Mouse (Mus musculus): Measurements from ENCODE around the gene Tmem19.

- TF ChIP-seq CTCF (IDR thresholded peaks at IDR 0.05; ENCODE audit: borderline replicate concordance, insufficient read depth, low read depth, low read length) (no peak), POLR2A (IDR thresholded peaks at IDR 0.05; ENCODE audit: borderline replicate concordance, insufficient read depth, low read length) (no peak)
Observed at GRCm38 (mm10) chr10:115316313-115316712, 46.0 kb downstream of the Tmem19 start.

Data from cerebellum, adult 2 months (tissue).